Mouse (Mus musculus) limb, embryonic 13.5 days (tissue): ENCODE data around the gene Tlx2. TPM values are rescaled to one million over a fixed set of nuclear protein-coding genes. Genes with fewer than 3 reads are reported as not detected.
A peak's percentile ranks its signal among the peaks of the same experiment; 100 is the strongest.

Experiments used
- ATAC-seq: fragments of 200-750 bp; cut with Nextera tagmentation; 2 replicates; pipeline ENCODE4 v1.8.0; 2017; ENCODE audit warnings: low read depth, moderate number of reproducible peaks, moderate TSS enrichment; ENCODE audit not compliant: low FRiP score
- H3K27ac ChIP-seq: fragments of 300-500 bp; sonication (generic); 2 replicates; pipeline ENCODE4 v1.5.1; 2015; ENCODE audit warnings: inconsistent platforms, mild to moderate bottlenecking, moderate library complexity
- H3K27me3 ChIP-seq: fragments of 300-500 bp; sonication (generic); 2 replicates; pipeline ENCODE4 v1.6.1; 2015; ENCODE audit warnings: mild to moderate bottlenecking, inconsistent platforms
- H3K36me3 ChIP-seq: fragments of 300-500 bp; sonication (generic); 2 replicates; pipeline ENCODE4 v1.6.1; 2015; ENCODE audit warnings: inconsistent platforms, mild to moderate bottlenecking, moderate library complexity
- H3K4me1 ChIP-seq: fragments of 300-500 bp; sonication (generic); 2 replicates; pipeline ENCODE4 v1.6.1; 2015; ENCODE audit warnings: inconsistent platforms
- H3K4me2 ChIP-seq: fragments of 300-500 bp; sonication (generic); replicated peaks from 2 replicates; pipeline ENCODE4 v1.6.1; 2015; ENCODE audit warnings: inconsistent platforms, mild to moderate bottlenecking, moderate library complexity
- H3K4me3 ChIP-seq: fragments of 300-500 bp; sonication (generic); 2 replicates; pipeline ENCODE4 v1.5.1; 2015; ENCODE audit warnings: moderate library complexity, mild to moderate bottlenecking, inconsistent platforms
- H3K9ac ChIP-seq: fragments of 300-500 bp; sonication (generic); 2 replicates; pipeline ENCODE4 v1.6.1; 2015; ENCODE audit warnings: mild to moderate bottlenecking, inconsistent platforms
- H3K9me3 ChIP-seq: fragments of 300-500 bp; sonication (generic); 2 replicates; pipeline ENCODE4 v1.6.1; 2016; ENCODE audit warnings: inconsistent platforms
- WGBS: fragments of 180-500 bp; shearing (Covaris S2); methylation state at CpG from one replicate; pipeline ENCODE4 v1.1.7; 2015; 5-methylcytosine and 5-hydroxymethylcytosine counted together
- polyA plus RNA-seq: library from polyadenylated mRNA; unstranded; fragments of >200 nt; fragmentation: Nextera tagmentation; extraction: Ambion mirVana; gene quantifications from 2 replicates; pipeline ENCODE4 v1.2.1, GENCODE M21; 2015

Tlx2 gene
- not detected in 2 replicates for polyA plus RNA-seq

GRCm38 (mm10) chr6:83070247-83070310 lies at the start of gene Tlx2:
TSS of gene Tlx2 (minus strand) at chr6:83070293.
- Histone ChIP-seq H3K9me3 (no peaks in the 10 kb centered on the region), H3K9ac (0 out of 2 replicates have a peak within 1 kb of the TSS, but pooled peaks have one; percentile 25), H3K27ac (no peak within 1 kb of the TSS), H3K36me3 (no peaks in the 10 kb centered on the region), H3K4me3 (peak within 1 kb of the TSS; percentile 31), H3K4me2 (peak within 1 kb of the TSS; percentile 54), H3K27me3 (peaks cover 99% of the 10 kb centered on the region), H3K4me1 (peaks cover 24% of the 10 kb centered on the region)
- WGBS, result 0% methylated on average over 10 of the region's 10 CpGs
- ATAC-seq, result no peak

GRCm38 (mm10) chr6:83119734-83120051 lies 49.6 kb upstream of the Tlx2 start:
- peak overlapping the region; percentile 77 for H3K4me3 ChIP-seq
- 82% methylated on average over 7 of the region's 7 CpGs for WGBS
- no peaks in the 10 kb centered on the region for H3K27me3 ChIP-seq
- peak overlapping the region; percentile 95 for H3K9ac ChIP-seq
- peak overlapping the region; percentile 91 for H3K4me2 ChIP-seq
- H3K9me3 ChIP-seq, result no peaks in the 10 kb centered on the region
- H3K27ac ChIP-seq, result 0 out of 2 replicates have a peak overlapping the region, but pooled peaks have one; percentile 92
- peaks cover 33% of the 10 kb centered on the region for H3K36me3 ChIP-seq
- ATAC-seq, result no peak
- peaks cover 57% of the 10 kb centered on the region for H3K4me1 ChIP-seq

- no peak for ATAC-seq
- Histone ChIP-seq H3K4me3 (peak overlapping the region; percentile 77; the same call in 1 of the 2 replicates), H3K4me1 (peaks cover 56% of the 10 kb centered on the region), H3K27ac (no peak overlapping the region; the same call in 1 of the 2 replicates), H3K4me2 (peak overlapping the region; percentile 91), H3K36me3 (peaks cover 33% of the 10 kb centered on the region), H3K27me3 (no peaks in the 10 kb centered on the region), H3K9ac (peak overlapping the region; percentile 95), H3K9me3 (no peaks in the 10 kb centered on the region)
- 87% methylated on average over 14 of the region's 14 CpGs for WGBS
Measured at GRCm38 (mm10) chr6:83118825-83119733, 49.0 kb upstream of the Tlx2 start.

- peaks cover 33% of the 10 kb centered on the region for H3K36me3 ChIP-seq
- no peak overlapping the region for H3K4me3 ChIP-seq
- H3K9me3 ChIP-seq, result no peaks in the 10 kb centered on the region
- H3K27ac ChIP-seq, result no peak overlapping the region; the same call in 1 of the 2 replicates
- no peak for ATAC-seq
- H3K9ac ChIP-seq, result no peak overlapping the region
- peaks cover 50% of the 10 kb centered on the region for H3K4me1 ChIP-seq
- WGBS, result 81% methylated on average over 11 of the region's 11 CpGs
- no peaks in the 10 kb centered on the region for H3K27me3 ChIP-seq
- 0 out of 2 replicates have a peak overlapping the region, but pooled peaks have one; percentile 3 for H3K4me2 ChIP-seq
Measured at GRCm38 (mm10) chr6:83118369-83118768, 48.3 kb upstream of the Tlx2 start.

GRCm38 (mm10) chr6:83117616-83118015 lies 47.5 kb upstream of the Tlx2 start:
- H3K9ac ChIP-seq, result no peak overlapping the region
- 92% methylated on average over 13 of the region's 13 CpGs for whole genome bisulfite sequencing
- H3K27me3 ChIP-seq, result no peaks in the 10 kb centered on the region
- peaks cover 43% of the 10 kb centered on the region for H3K4me1 ChIP-seq
- H3K4me3 ChIP-seq, result 0 out of 2 replicates have a peak overlapping the region, but pooled peaks have one; percentile 5
- H3K9me3 ChIP-seq, result no peaks in the 10 kb centered on the region
- no peak overlapping the region for H3K27ac ChIP-seq
- 0 out of 2 replicates have a peak overlapping the region, but pooled peaks have one; percentile 3 for H3K4me2 ChIP-seq
- no peak for ATAC-seq
- H3K36me3 ChIP-seq, result peaks cover 33% of the 10 kb centered on the region

- peak overlapping the region; percentile 93 for H3K4me2 ChIP-seq
- no peak for ATAC-seq
Measured at GRCm38 (mm10) chr6:83117165-83117438, 47.0 kb upstream of the Tlx2 start.

GRCm38 (mm10) chr6:83116373-83117164 lies 46.5 kb upstream of the Tlx2 start:
- no peaks in the 10 kb centered on the region for H3K27me3 ChIP-seq
- ATAC-seq, result no peak
- H3K9me3 ChIP-seq, result no peaks in the 10 kb centered on the region
- H3K9ac ChIP-seq, result peak overlapping the region; percentile 92
- peak overlapping the region; percentile 90 for H3K4me3 ChIP-seq
- 0 out of 2 replicates have a peak overlapping the region, but pooled peaks have one; percentile 74 for H3K27ac ChIP-seq
- peak overlapping the region; percentile 93 for H3K4me2 ChIP-seq
- peaks cover 37% of the 10 kb centered on the region for H3K4me1 ChIP-seq
- peaks cover 34% of the 10 kb centered on the region for H3K36me3 ChIP-seq
- 81% methylated on average over 11 of the region's 11 CpGs for WGBS

More at GRCm38 (mm10) chr6:83117165-83117438, 47.0 kb upstream of the Tlx2 start:
- no peaks in the 10 kb centered on the region for H3K27me3 ChIP-seq
- H3K36me3 ChIP-seq, result peaks cover 33% of the 10 kb centered on the region
- peaks cover 38% of the 10 kb centered on the region for H3K4me1 ChIP-seq
- no peak overlapping the region; the same call in 1 of the 2 replicates for H3K4me3 ChIP-seq
- WGBS, result 82% methylated on average over 4 of the region's 4 CpGs
- peak overlapping the region; percentile 92 for H3K9ac ChIP-seq
- no peak overlapping the region for H3K27ac ChIP-seq
- no peaks in the 10 kb centered on the region for H3K9me3 ChIP-seq

- peak overlapping the region; percentile 93 for H3K4me2 ChIP-seq
- peak overlapping the region; percentile 92 for H3K9ac ChIP-seq
- H3K4me3 ChIP-seq, result peak overlapping the region; percentile 90
- peaks cover 37% of the 10 kb centered on the region for H3K4me1 ChIP-seq
- no peaks in the 10 kb centered on the region for H3K9me3 ChIP-seq
- 2% methylated on average over 32 of the region's 48 CpGs for WGBS
- peaks cover 40% of the 10 kb centered on the region for H3K36me3 ChIP-seq
- H3K27me3 ChIP-seq, result no peaks in the 10 kb centered on the region
- peak overlapping the region; percentile 74 for H3K27ac ChIP-seq
- ATAC-seq, result peak; percentile 55
Measured at GRCm38 (mm10) chr6:83115682-83116372, 45.7 kb upstream of the Tlx2 start.

GRCm38 (mm10) chr6:83115011-83115671 lies 45.0 kb upstream of the Tlx2 start, which contains the start of gene Mogs:
TSS of gene Mogs (plus strand) at chr6:83115496.
- Histone ChIP-seq H3K9me3 (no peaks in the 10 kb centered on the region), H3K9ac (peak within 1 kb of the TSS; percentile 92), H3K27ac (peak within 1 kb of the TSS; percentile 74), H3K4me2 (peak within 1 kb of the TSS; percentile 93), H3K4me3 (peak within 1 kb of the TSS; percentile 90), H3K27me3 (no peaks in the 10 kb centered on the region), H3K36me3 (peaks cover 42% of the 10 kb centered on the region), H3K4me1 (peaks cover 34% of the 10 kb centered on the region)
- 1% methylated on average over 53 of the region's 58 CpGs for WGBS
- ATAC-seq, result peak; percentile 90

GRCm38 (mm10) chr6:83111510-83112136 lies 41.5 kb upstream of the Tlx2 start:
- H3K4me3 ChIP-seq, result no peak overlapping the region
- ATAC-seq, result no peak
- H3K4me1 ChIP-seq, result peaks cover 38% of the 10 kb centered on the region
- no peak overlapping the region for H3K4me2 ChIP-seq
- H3K36me3 ChIP-seq, result peaks cover 12% of the 10 kb centered on the region; the same call in 1 of the 2 replicates
- 86% methylated on average over 4 of the region's 4 CpGs for WGBS
- H3K27ac ChIP-seq, result no peak overlapping the region
- H3K9ac ChIP-seq, result no peak overlapping the region
- no peaks in the 10 kb centered on the region for H3K9me3 ChIP-seq
- H3K27me3 ChIP-seq, result no peaks in the 10 kb centered on the region
